Mouse (Mus musculus): Measurements from ENCODE around the gene Gm13694. TPM values are rescaled to one million over a fixed set of nuclear protein-coding genes. Genes with fewer than 3 reads are reported as not detected.
"Not testable (repeated sequence)": the region's sequence is repeated elsewhere in the genome, so short reads cannot be mapped to it uniquely, and the experiment has no call there.

Gm13694 gene
- polyA plus RNA-seq, 2 experiments = not detected

DNA sequence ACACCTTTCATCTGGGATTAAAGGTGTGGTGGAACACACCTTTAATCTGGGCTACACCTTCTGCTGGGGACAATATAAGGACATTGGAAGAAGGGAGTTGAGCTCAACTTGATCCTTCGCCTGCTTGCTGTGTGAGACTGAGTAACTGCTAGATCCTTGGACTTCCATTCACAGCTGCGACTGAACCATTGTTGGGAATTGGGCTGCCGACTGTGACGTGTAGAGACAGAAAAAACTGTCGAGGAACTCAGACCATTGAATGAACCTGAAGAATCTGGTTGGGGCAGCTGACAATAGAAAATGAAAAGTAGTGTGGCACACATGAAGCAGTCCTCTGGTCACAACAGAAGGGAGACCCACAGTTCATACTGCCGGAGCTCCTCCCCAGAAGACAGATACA lies 11.7 kb upstream of the Gm13694 start, which contains the start of gene Gm13695:
Gene Gm13695, plus strand, starts transcription at position 301 of the 400 bp plus-strand sequence.
- not testable (repeated sequence) for ATAC-seq (ENCODE audit: insufficient read depth); H3K4me3 ChIP-seq (ENCODE audit: insufficient read depth in 1 of 2, low read depth in 2 of 2, low read length in 2 of 2); H3K27me3 ChIP-seq (ENCODE audit: control insufficient read depth, insufficient read depth, low read length); H3K9me3 ChIP-seq (ENCODE audit: control insufficient read depth, low read length); H3K9ac ChIP-seq (replicated peaks); H3K36me3 ChIP-seq (replicated peaks; ENCODE audit: control insufficient read depth, insufficient read depth, low read depth); H3K27ac ChIP-seq; H3K4me1 ChIP-seq (replicated peaks; ENCODE audit: control insufficient read depth in 2 of 2, insufficient read depth in 2 of 2, low read length in 1 of 2); H3K4me2 ChIP-seq (ENCODE audit: low read depth); DNase-seq (ENCODE audit: low read depth in 3 of 3, low spot score in 3 of 3)
- WGBS (ENCODE audit: insufficient replicate concordance) = no CpG with 5 or more reads among the region's 6 CpGs

DNA sequence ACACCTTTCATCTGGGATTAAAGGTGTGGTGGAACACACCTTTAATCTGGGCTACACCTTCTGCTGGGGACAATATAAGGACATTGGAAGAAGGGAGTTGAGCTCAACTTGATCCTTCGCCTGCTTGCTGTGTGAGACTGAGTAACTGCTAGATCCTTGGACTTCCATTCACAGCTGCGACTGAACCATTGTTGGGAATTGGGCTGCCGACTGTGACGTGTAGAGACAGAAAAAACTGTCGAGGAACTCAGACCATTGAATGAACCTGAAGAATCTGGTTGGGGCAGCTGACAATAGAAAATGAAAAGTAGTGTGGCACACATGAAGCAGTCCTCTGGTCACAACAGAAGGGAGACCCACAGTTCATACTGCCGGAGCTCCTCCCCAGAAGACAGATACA lies 5.9 kb upstream of the Gm13694 start, which contains the start of gene Gm13696:
Gene Gm13696, plus strand, starts transcription at position 301 of the 400 bp plus-strand sequence.
- not testable (repeated sequence) for H3K4me1 ChIP-seq (replicated peaks; ENCODE audit: control insufficient read depth in 2 of 2, insufficient read depth in 2 of 2, low read length in 1 of 2); H3K9ac ChIP-seq (replicated peaks); H3K36me3 ChIP-seq (replicated peaks; ENCODE audit: control insufficient read depth, insufficient read depth, low read depth); H3K27me3 ChIP-seq (ENCODE audit: control insufficient read depth, insufficient read depth, low read length); ATAC-seq (ENCODE audit: insufficient read depth); H3K4me3 ChIP-seq (ENCODE audit: insufficient read depth in 1 of 2, low read depth in 2 of 2, low read length in 2 of 2); H3K27ac ChIP-seq; H3K4me2 ChIP-seq (ENCODE audit: low read depth); DNase-seq (ENCODE audit: low read depth in 3 of 3, low spot score in 3 of 3); H3K9me3 ChIP-seq (ENCODE audit: control insufficient read depth, low read length)
- no CpG with 5 or more reads among the region's 6 CpGs for WGBS (ENCODE audit: insufficient replicate concordance)

DNA sequence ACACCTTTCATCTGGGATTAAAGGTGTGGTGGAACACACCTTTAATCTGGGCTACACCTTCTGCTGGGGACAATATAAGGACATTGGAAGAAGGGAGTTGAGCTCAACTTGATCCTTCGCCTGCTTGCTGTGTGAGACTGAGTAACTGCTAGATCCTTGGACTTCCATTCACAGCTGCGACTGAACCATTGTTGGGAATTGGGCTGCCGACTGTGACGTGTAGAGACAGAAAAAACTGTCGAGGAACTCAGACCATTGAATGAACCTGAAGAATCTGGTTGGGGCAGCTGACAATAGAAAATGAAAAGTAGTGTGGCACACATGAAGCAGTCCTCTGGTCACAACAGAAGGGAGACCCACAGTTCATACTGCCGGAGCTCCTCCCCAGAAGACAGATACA lies 5.7 kb downstream of the Gm13694 start, which contains the start of gene Gm13697:
Gene Gm13697, plus strand, starts transcription at position 301 of the 400 bp plus-strand sequence.
- not testable (repeated sequence) for H3K27me3 ChIP-seq (ENCODE audit: control insufficient read depth, insufficient read depth, low read length); DNase-seq (ENCODE audit: low read depth in 3 of 3, low spot score in 3 of 3); H3K4me2 ChIP-seq (ENCODE audit: low read depth); H3K9me3 ChIP-seq (ENCODE audit: control insufficient read depth, low read length); H3K4me1 ChIP-seq (replicated peaks; ENCODE audit: control insufficient read depth in 2 of 2, insufficient read depth in 2 of 2, low read length in 1 of 2); ATAC-seq (ENCODE audit: insufficient read depth); H3K36me3 ChIP-seq (replicated peaks; ENCODE audit: control insufficient read depth, insufficient read depth, low read depth); H3K9ac ChIP-seq (replicated peaks); H3K27ac ChIP-seq; H3K4me3 ChIP-seq (ENCODE audit: insufficient read depth in 1 of 2, low read depth in 2 of 2, low read length in 2 of 2)
- no CpG with 5 or more reads among the region's 6 CpGs for WGBS (ENCODE audit: insufficient replicate concordance)

DNA sequence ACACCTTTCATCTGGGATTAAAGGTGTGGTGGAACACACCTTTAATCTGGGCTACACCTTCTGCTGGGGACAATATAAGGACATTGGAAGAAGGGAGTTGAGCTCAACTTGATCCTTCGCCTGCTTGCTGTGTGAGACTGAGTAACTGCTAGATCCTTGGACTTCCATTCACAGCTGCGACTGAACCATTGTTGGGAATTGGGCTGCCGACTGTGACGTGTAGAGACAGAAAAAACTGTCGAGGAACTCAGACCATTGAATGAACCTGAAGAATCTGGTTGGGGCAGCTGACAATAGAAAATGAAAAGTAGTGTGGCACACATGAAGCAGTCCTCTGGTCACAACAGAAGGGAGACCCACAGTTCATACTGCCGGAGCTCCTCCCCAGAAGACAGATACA lies 11.5 kb downstream of the Gm13694 start, which contains the start of gene Gm13691:
Gene Gm13691, plus strand, starts transcription at position 301 of the 400 bp plus-strand sequence.
- H3K4me2 ChIP-seq (ENCODE audit: low read depth); H3K36me3 ChIP-seq (replicated peaks; ENCODE audit: control insufficient read depth, insufficient read depth, low read depth); DNase-seq (ENCODE audit: low read depth in 3 of 3, low spot score in 3 of 3); ATAC-seq (ENCODE audit: insufficient read depth); H3K9ac ChIP-seq (replicated peaks); H3K4me1 ChIP-seq (replicated peaks; ENCODE audit: control insufficient read depth in 2 of 2, insufficient read depth in 2 of 2, low read length in 1 of 2); H3K9me3 ChIP-seq (ENCODE audit: control insufficient read depth, low read length); H3K27me3 ChIP-seq (ENCODE audit: control insufficient read depth, insufficient read depth, low read length); H3K4me3 ChIP-seq (ENCODE audit: insufficient read depth in 1 of 2, low read depth in 2 of 2, low read length in 2 of 2); H3K27ac ChIP-seq: not testable (repeated sequence)
- no CpG with 5 or more reads among the region's 6 CpGs for WGBS (ENCODE audit: insufficient replicate concordance)

DNA sequence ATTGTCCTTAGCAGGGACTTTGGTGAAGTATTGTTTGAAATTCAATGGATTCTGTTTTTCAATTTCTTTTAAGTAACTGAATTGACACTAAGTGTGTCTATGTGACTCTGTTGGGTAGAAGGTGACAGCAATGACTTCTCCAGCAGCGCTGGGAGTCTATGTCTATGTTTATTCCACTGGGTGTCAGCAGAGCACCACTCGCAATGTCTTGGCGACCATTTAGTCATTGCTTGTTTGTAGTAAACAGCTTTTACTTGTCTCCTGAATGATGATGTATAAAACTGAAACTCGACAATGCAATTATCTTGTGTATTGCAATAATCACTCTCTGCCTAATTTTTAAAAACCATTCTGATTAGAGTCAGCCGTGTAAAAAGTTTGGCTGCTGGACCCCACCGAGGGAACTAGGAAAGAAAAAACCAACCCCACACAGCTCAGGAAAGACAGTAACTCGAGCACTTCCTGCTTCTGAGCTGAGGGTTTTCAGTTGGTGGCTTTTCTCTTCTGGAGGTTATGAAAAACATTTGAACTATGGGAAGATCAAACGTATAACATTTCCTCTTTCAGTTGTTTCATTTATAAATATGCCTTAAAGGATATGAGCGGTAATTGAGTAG lies 15.0 kb downstream of the Gm13694 start:
- not testable (repeated sequence) for H3K4me3 ChIP-seq (ENCODE audit: insufficient read depth in 1 of 2, low read depth in 2 of 2, low read length in 2 of 2); H3K27me3 ChIP-seq (ENCODE audit: control insufficient read depth, insufficient read depth, low read length); DNase-seq (ENCODE audit: low read depth in 3 of 3, low spot score in 3 of 3); H3K36me3 ChIP-seq (replicated peaks; ENCODE audit: control insufficient read depth, insufficient read depth, low read depth); H3K9me3 ChIP-seq (ENCODE audit: control insufficient read depth, low read length); H3K27ac ChIP-seq; H3K9ac ChIP-seq (replicated peaks); H3K4me1 ChIP-seq (replicated peaks; ENCODE audit: control insufficient read depth in 2 of 2, insufficient read depth in 2 of 2, low read length in 1 of 2)
- ATAC-seq (ENCODE audit: insufficient read depth) = peak; percentile 68
- 12% methylated on average over 7 of the region's 9 CpGs for WGBS (ENCODE audit: insufficient replicate concordance)
- 0 out of 2 replicates have a peak overlapping the region, but pooled peaks have one; percentile 20 for H3K4me2 ChIP-seq (ENCODE audit: low read depth)

DNA sequence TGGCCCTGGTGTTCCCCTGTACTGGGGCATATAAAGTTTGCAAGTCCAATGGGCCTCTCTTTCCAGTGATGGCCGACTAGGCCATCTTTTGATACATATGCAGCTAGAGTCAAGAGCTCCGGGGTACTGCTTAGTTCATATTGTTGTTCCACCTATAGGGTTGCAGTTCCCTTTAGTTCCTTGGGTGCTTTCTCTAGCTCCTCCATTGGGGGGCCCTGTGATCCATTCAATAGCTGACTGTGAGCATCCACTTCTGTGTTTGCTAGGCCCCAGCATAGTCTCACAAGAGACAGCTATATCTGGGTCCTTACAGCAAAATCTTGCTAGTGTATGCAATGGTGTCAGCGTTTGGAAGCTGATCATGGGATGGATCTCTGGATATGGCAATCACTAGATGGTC lies 15.8 kb downstream of the Gm13694 start:
- not testable (repeated sequence) for H3K36me3 ChIP-seq (replicated peaks; ENCODE audit: control insufficient read depth, insufficient read depth, low read depth); H3K4me2 ChIP-seq (ENCODE audit: low read depth); H3K4me1 ChIP-seq (replicated peaks; ENCODE audit: control insufficient read depth in 2 of 2, insufficient read depth in 2 of 2, low read length in 1 of 2); H3K27ac ChIP-seq; H3K9me3 ChIP-seq (ENCODE audit: control insufficient read depth, low read length); H3K27me3 ChIP-seq (ENCODE audit: control insufficient read depth, insufficient read depth, low read length); ATAC-seq (ENCODE audit: insufficient read depth); H3K9ac ChIP-seq (replicated peaks); H3K4me3 ChIP-seq (ENCODE audit: insufficient read depth in 1 of 2, low read depth in 2 of 2, low read length in 2 of 2); DNase-seq (ENCODE audit: low read depth in 3 of 3, low spot score in 3 of 3)
- WGBS (ENCODE audit: insufficient replicate concordance) = no CpG with 5 or more reads among the region's 3 CpGs
